ENCODE assay signal across 24 mouse cellular contexts in genomic region chr7:112923712-112924111, GRCm38 (mm10).
"Had no signal": no experiment of that assay in that cellular context is flagged by ENCODE, and none has a peak within 500 bp of the region (broad histone marks: within the 10 kb centered on the region; RNA-seq: fewer than 3 reads in every experiment).

No protein-coding gene starts in this region.

- H3K9ac ChIP-seq: forebrain, embryonic 15.5 days; forebrain, postnatal 0 days; heart, embryonic 13.5 days; heart, embryonic 15.5 days; hindbrain, embryonic 12.5 days; hindbrain, embryonic 15.5 days; limb, embryonic 13.5 days; limb, embryonic 15.5 days had no signal

- ATAC-seq: forebrain, embryonic 15.5 days; hindbrain, postnatal 0 days; intestine, embryonic 16.5 days had no signal

- H3K27ac ChIP-seq: forebrain, embryonic 15.5 days; heart, adult 2 months; heart, embryonic 13.5 days; heart, embryonic 15.5 days; hindbrain, embryonic 12.5 days; hindbrain, embryonic 15.5 days; hindbrain, postnatal 0 days; kidney, postnatal 0 days; limb, embryonic 13.5 days; limb, embryonic 15.5 days had no signal

- H3K9me3 ChIP-seq: forebrain, embryonic 15.5 days; heart, embryonic 13.5 days; heart, embryonic 15.5 days; hindbrain, embryonic 12.5 days; hindbrain, embryonic 15.5 days; limb, embryonic 13.5 days; limb, embryonic 15.5 days had no signal

- H3K36me3 ChIP-seq: forebrain, embryonic 15.5 days; heart, embryonic 13.5 days; heart, embryonic 15.5 days; hindbrain, embryonic 12.5 days; hindbrain, embryonic 15.5 days; limb, embryonic 13.5 days; limb, embryonic 15.5 days had no signal

- DNase-seq: forebrain, postnatal 0 days; gastrocnemius, postnatal 14 days; gastrocnemius, postnatal 36 days; heart, adult 2 months; heart, postnatal 14 days; heart, postnatal 36 days; kidney, adult 18-20 months; kidney, adult 8-10 months; kidney, postnatal 14 days; kidney, postnatal 36 days; layer of hippocampus, adult 9-11 months; layer of hippocampus, postnatal 36 days; left cerebral cortex, postnatal 4 days had no signal

- H3K4me3 ChIP-seq: forebrain, embryonic 15.5 days; heart, adult 2 months; heart, embryonic 13.5 days; heart, embryonic 15.5 days; hindbrain, embryonic 12.5 days; hindbrain, embryonic 15.5 days; limb, embryonic 13.5 days; limb, embryonic 15.5 days had no signal

- H3K27me3 ChIP-seq: forebrain, embryonic 15.5 days; heart, embryonic 15.5 days; hindbrain, embryonic 15.5 days; limb, embryonic 13.5 days; limb, embryonic 15.5 days had no signal

- H3K4me2 ChIP-seq: forebrain, embryonic 15.5 days; heart, embryonic 11.5 days; heart, embryonic 13.5 days; heart, embryonic 15.5 days; hindbrain, embryonic 12.5 days; hindbrain, embryonic 15.5 days; limb, embryonic 13.5 days; limb, embryonic 15.5 days had no signal
